Mouse (Mus musculus): Measurements from ENCODE around the gene Nppb. TPM values are rescaled to one million over a fixed set of nuclear protein-coding genes. Genes with fewer than 3 reads are reported as not detected.

Nppb gene
- polyA plus RNA-seq, 1 experiment from 2014 or later, result 0.42 TPM

Other genes starting within 250 kb of the Nppb start
- gene Zfp984, start 176.0 kb upstream of the Nppb start, polyA plus RNA-seq (2015; fragmentation: Nextera tagmentation; extraction: Ambion mirVana), result 16.4 TPM in 2 replicates
- gene Zfp933, start 137.4 kb upstream of the Nppb start, polyA plus RNA-seq (2015; fragmentation: Nextera tagmentation; extraction: Ambion mirVana), result 4.5 and 5.6 TPM in 2 replicates
- 73.5 and 88.4 TPM in 2 replicates for gene Miip, start 117.0 kb upstream of the Nppb start, polyA plus RNA-seq (2015; fragmentation: Nextera tagmentation; extraction: Ambion mirVana)
- 4.7 and 4.9 TPM in 2 replicates for gene Fv1, start 116.8 kb upstream of the Nppb start, polyA plus RNA-seq (2015; fragmentation: Nextera tagmentation; extraction: Ambion mirVana)
- 18.2 and 18.8 TPM in 2 replicates for gene Mfn2, start 81.1 kb upstream of the Nppb start, polyA plus RNA-seq (2015; fragmentation: Nextera tagmentation; extraction: Ambion mirVana)
- 11.4 TPM in 2 replicates for gene Plod1, start 49.0 kb upstream of the Nppb start, polyA plus RNA-seq (2015; fragmentation: Nextera tagmentation; extraction: Ambion mirVana)
- 21.8 and 28.9 TPM in 2 replicates for gene 2510039O18Rik, start 44.9 kb upstream of the Nppb start, polyA plus RNA-seq (2015; fragmentation: Nextera tagmentation; extraction: Ambion mirVana)
- 0.76 and 0.88 TPM in 2 replicates for gene Nppa, start 14.9 kb downstream of the Nppb start, polyA plus RNA-seq (2015; fragmentation: Nextera tagmentation; extraction: Ambion mirVana)
- gene Clcn6, start 53.0 kb downstream of the Nppb start, polyA plus RNA-seq (2015; fragmentation: Nextera tagmentation; extraction: Ambion mirVana), result 4.1 and 4.2 TPM in 2 replicates
- 8.3 and 9.0 TPM in 2 replicates for gene Mthfr, start 53.3 kb downstream of the Nppb start, polyA plus RNA-seq (2015; fragmentation: Nextera tagmentation; extraction: Ambion mirVana)
- 43.3 and 45.2 TPM in 2 replicates for gene Agtrap, start 102.2 kb downstream of the Nppb start, polyA plus RNA-seq (2015; fragmentation: Nextera tagmentation; extraction: Ambion mirVana)
- gene Mad2l2, start 144.6 kb downstream of the Nppb start, polyA plus RNA-seq (2015; fragmentation: Nextera tagmentation; extraction: Ambion mirVana), result 42.1 and 46.1 TPM in 2 replicates
- not detected in 2 replicates for gene Draxin, start 144.9 kb downstream of the Nppb start, polyA plus RNA-seq (2015; fragmentation: Nextera tagmentation; extraction: Ambion mirVana)
- 36.2 and 37.7 TPM in 2 replicates for gene Fbxo6, start 166.4 kb downstream of the Nppb start, polyA plus RNA-seq (2015; fragmentation: Nextera tagmentation; extraction: Ambion mirVana)
- 10.2 and 10.9 TPM in 2 replicates for gene Fbxo44, start 174.7 kb downstream of the Nppb start, polyA plus RNA-seq (2015; fragmentation: Nextera tagmentation; extraction: Ambion mirVana)
- 0.71 and 1.1 TPM in 2 replicates for gene Fbxo2, start 174.8 kb downstream of the Nppb start, polyA plus RNA-seq (2015; fragmentation: Nextera tagmentation; extraction: Ambion mirVana)